Mouse (Mus musculus) heart, postnatal 10 days (tissue): ENCODE results near the gene Olfr1051. TPM values are rescaled to one million over a fixed set of nuclear protein-coding genes. Genes with fewer than 3 reads are reported as not detected.
"Not testable (repeated sequence)": the region's sequence is repeated elsewhere in the genome, so short reads cannot be mapped to it uniquely, and the experiment has no call there.

Source experiments
- DNase-seq, 2 experiments: peaks; one replicate each; pipeline ENCODE4 v3.0.0; 2021
- intact Hi-C: fragments of 180-260 bp; cut with DNase I; formaldehyde crosslinking; loops from one replicate; pipeline ENCODE4 v1.15.1; 2025
- total RNA-seq, 2 experiments: library from RNA; stranded (reverse); gene quantifications; 2 replicates each; pipeline ENCODE4 v1.2.3; 2021

The Olfr1051 gene
- total RNA-seq, result not detected

- DNase-seq, intact Hi-C loops: not testable (repeated sequence)
These were observed at the start of gene Olfr1051 for GRCm38 (mm10) chr2:86278988-86279387. Gene Olfr1051 (minus strand): TSS chr2:86279088.

GRCm38 (mm10) chr2:86315184-86315583 is 36.3 kb upstream of the Olfr1051 start, which contains the start of gene Olfr1053:
Gene Olfr1053 (minus strand): TSS chr2:86315284.
- intact Hi-C loops, result no loop called here

GRCm38 (mm10) chr2:86292155-86292554 is 13.3 kb upstream of the Olfr1051 start, which contains the start of gene Olfr1052:
Gene Olfr1052 (plus strand): TSS chr2:86292455.
- DNase-seq, result no peak
- intact Hi-C loops, result no loop called here

More at GRCm38 (mm10) chr2:86315184-86315583, 36.3 kb upstream of the Olfr1051 start, which contains the start of gene Olfr1053:
- no peak for DNase-seq

GRCm38 (mm10) chr2:86258228-86258627 is 20.7 kb downstream of the Olfr1051 start, which contains the start of gene Olfr1049:
Gene Olfr1049 (minus strand): TSS chr2:86258328.
- DNase-seq, intact Hi-C loops: not testable (repeated sequence)

GRCm38 (mm10) chr2:86240189-86240588 is 38.7 kb downstream of the Olfr1051 start, which contains the start of gene Olfr1048:
Gene Olfr1048 (minus strand): TSS chr2:86240289.
- intact Hi-C loops, result no loop called here
- DNase-seq, result no peak

- intact Hi-C loops, result no loop called here
- DNase-seq, result no peak
These were observed 47.6 kb downstream of the Olfr1051 start, which contains the start of gene Olfr1047 for GRCm38 (mm10) chr2:86231301-86231700. Gene Olfr1047 (minus strand): TSS chr2:86231401.

Other genes starting within 250 kb of the Olfr1051 start
- gene Olfr1034, start 233.2 kb downstream of the Olfr1051 start, total RNA-seq, result under 1 TPM; 0.10 to 0.17 TPM
- not detected for gene Olfr1036, start 205.1 kb downstream of the Olfr1051 start, total RNA-seq
- not detected for gene Olfr1037, start 191.7 kb downstream of the Olfr1051 start, total RNA-seq
- not detected for gene Olfr1039, start 143.2 kb downstream of the Olfr1051 start, total RNA-seq
- not detected for gene Olfr1040, start 132.4 kb downstream of the Olfr1051 start, total RNA-seq
- gene Olfr1042, start 117.2 kb downstream of the Olfr1051 start, total RNA-seq, result not detected
- not detected for gene Olfr1043, start 111.6 kb downstream of the Olfr1051 start, total RNA-seq
- not detected for gene Olfr1044, start 101.3 kb downstream of the Olfr1051 start, total RNA-seq
- not detected for gene Olfr52, start 93.4 kb downstream of the Olfr1051 start, total RNA-seq
- not detected for gene Olfr1045, start 76.1 kb downstream of the Olfr1051 start, total RNA-seq
- not detected for gene Olfr1046, start 59.8 kb downstream of the Olfr1051 start, total RNA-seq
- not detected for gene Olfr1047, start 47.7 kb downstream of the Olfr1051 start, total RNA-seq
- not detected for gene Olfr1048, start 38.8 kb downstream of the Olfr1051 start, total RNA-seq
- not detected for gene Olfr1049, start 20.8 kb downstream of the Olfr1051 start, total RNA-seq
- gene Olfr1052, start 13.4 kb upstream of the Olfr1051 start, total RNA-seq, result not detected
- not detected for gene Olfr1053, start 36.2 kb upstream of the Olfr1051 start, total RNA-seq
- not detected for gene Olfr1054, start 56.3 kb upstream of the Olfr1051 start, total RNA-seq
- not detected for gene Olfr1055, start 71.2 kb upstream of the Olfr1051 start, total RNA-seq
- gene Olfr1056, start 83.4 kb upstream of the Olfr1051 start, total RNA-seq, result not detected
- not detected for gene Olfr1057, start 99.3 kb upstream of the Olfr1051 start, total RNA-seq
- gene Olfr1058, start 109.5 kb upstream of the Olfr1051 start, total RNA-seq, result not detected
- gene Olfr1061, start 135.0 kb upstream of the Olfr1051 start, total RNA-seq, result not detected
- not detected for gene Olfr1062, start 147.7 kb upstream of the Olfr1051 start, total RNA-seq
- gene Olfr1065, start 171.5 kb upstream of the Olfr1051 start, total RNA-seq, result not detected
- gene Olfr1066, start 177.2 kb upstream of the Olfr1051 start, total RNA-seq, result not detected
- not detected for gene Olfr228, start 208.3 kb upstream of the Olfr1051 start, total RNA-seq
- not detected for gene Olfr1076, start 229.4 kb upstream of the Olfr1051 start, total RNA-seq